Mouse (Mus musculus) limb, embryonic 15.5 days (tissue): ENCODE data around the gene Gm17409. TPM values are rescaled to one million over a fixed set of nuclear protein-coding genes. Genes with fewer than 3 reads are reported as not detected.

Experiments
- ATAC-seq: fragments of 200-750 bp; cut with Nextera tagmentation; 2 replicates; pipeline ENCODE4 v1.8.0; 2017; ENCODE audit warnings: low read depth, moderate TSS enrichment; ENCODE audit not compliant: insufficient number of reproducible peaks, low FRiP score, low TSS enrichment
- H3K27ac ChIP-seq: fragments of 300-500 bp; sonication (generic); 2 replicates; pipeline ENCODE4 v1.5.1; 2015; ENCODE audit warnings: moderate library complexity, mild to moderate bottlenecking, inconsistent platforms
- H3K27me3 ChIP-seq: fragments of 300-500 bp; sonication (generic); 2 replicates; pipeline ENCODE4 v1.6.1; 2015; ENCODE audit warnings: inconsistent platforms
- H3K36me3 ChIP-seq: fragments of 300-500 bp; sonication (generic); 2 replicates; pipeline ENCODE4 v1.6.1; 2015; ENCODE audit warnings: inconsistent platforms
- H3K4me1 ChIP-seq: fragments of 300-500 bp; sonication (generic); 2 replicates; pipeline ENCODE4 v1.6.1; 2015; ENCODE audit warnings: inconsistent platforms
- H3K4me2 ChIP-seq: fragments of 300-500 bp; sonication (generic); 2 replicates; pipeline ENCODE4 v1.6.1; 2015; ENCODE audit warnings: mild to moderate bottlenecking, inconsistent platforms
- H3K4me3 ChIP-seq: fragments of 300-500 bp; sonication (generic); 2 replicates; pipeline ENCODE4 v1.5.1; 2015; ENCODE audit warnings: mild to moderate bottlenecking, inconsistent platforms
- H3K9ac ChIP-seq: fragments of 300-500 bp; sonication (generic); 2 replicates; pipeline ENCODE4 v1.6.1; 2015; ENCODE audit warnings: inconsistent platforms
- H3K9me3 ChIP-seq: fragments of 300-500 bp; sonication (generic); 2 replicates; pipeline ENCODE4 v1.6.1; 2016; ENCODE audit warnings: inconsistent platforms
- WGBS: fragments of 180-500 bp; shearing (Covaris S2); methylation state at CpG from one replicate; pipeline ENCODE4 v1.1.7; 2015; 5-methylcytosine and 5-hydroxymethylcytosine counted together
- polyA plus RNA-seq: library from polyadenylated mRNA; unstranded; fragments of >200 nt; fragmentation: Nextera tagmentation; extraction: Ambion mirVana; gene quantifications from 2 replicates; pipeline ENCODE4 v1.2.1, GENCODE M21; 2015

Gm17409 gene
- polyA plus RNA-seq, 1 experiment from 2014 or later, result not detected

- Histone ChIP-seq H3K36me3 (no peaks in the 10 kb centered on the region), H3K27me3 (no peaks in the 10 kb centered on the region), H3K4me2 (no peak overlapping the region), H3K27ac (0 out of 2 replicates have a peak overlapping the region, but pooled peaks have one; percentile 17), H3K4me3 (no peak overlapping the region), H3K9me3 (no peaks in the 10 kb centered on the region), H3K9ac (no peak overlapping the region), H3K4me1 (peaks cover 39% of the 10 kb centered on the region)
- WGBS, result 27% methylated on average over 13 of the region's 14 CpGs
- ATAC-seq, result peak; percentile 33; the same call in 1 of the 2 replicates
Observed at GRCm38 (mm10) chr2:58486441-58487278, 16.7 kb downstream of the Gm17409 start.

DNA sequence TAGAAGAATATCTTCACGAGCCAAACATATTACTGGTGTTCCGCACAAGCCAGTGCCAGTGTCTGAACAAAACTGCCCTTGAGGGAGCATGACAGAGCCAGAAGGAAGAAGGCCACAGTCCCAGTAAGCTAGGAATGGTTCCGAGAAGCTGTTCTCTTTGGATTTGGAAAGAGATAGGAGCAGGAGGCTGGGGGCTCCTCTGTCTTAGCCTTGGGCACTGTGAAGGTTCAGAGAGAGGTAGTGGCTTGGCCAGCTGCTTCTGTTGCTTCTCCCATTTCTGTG, 17.3 kb downstream of the Gm17409 start:
- no peak for ATAC-seq
- no peak overlapping the region for H3K4me2 ChIP-seq
- no peaks in the 10 kb centered on the region for H3K27me3 ChIP-seq
- H3K36me3 ChIP-seq, result no peaks in the 10 kb centered on the region
- no peaks in the 10 kb centered on the region for H3K9me3 ChIP-seq
- 33% methylated on average over 3 of the region's 3 CpGs for WGBS
- no peak overlapping the region for H3K9ac ChIP-seq
- 0 out of 2 replicates have a peak overlapping the region, but pooled peaks have one; percentile 17 for H3K27ac ChIP-seq
- no peak overlapping the region for H3K4me3 ChIP-seq
- H3K4me1 ChIP-seq, result peaks cover 39% of the 10 kb centered on the region

DNA sequence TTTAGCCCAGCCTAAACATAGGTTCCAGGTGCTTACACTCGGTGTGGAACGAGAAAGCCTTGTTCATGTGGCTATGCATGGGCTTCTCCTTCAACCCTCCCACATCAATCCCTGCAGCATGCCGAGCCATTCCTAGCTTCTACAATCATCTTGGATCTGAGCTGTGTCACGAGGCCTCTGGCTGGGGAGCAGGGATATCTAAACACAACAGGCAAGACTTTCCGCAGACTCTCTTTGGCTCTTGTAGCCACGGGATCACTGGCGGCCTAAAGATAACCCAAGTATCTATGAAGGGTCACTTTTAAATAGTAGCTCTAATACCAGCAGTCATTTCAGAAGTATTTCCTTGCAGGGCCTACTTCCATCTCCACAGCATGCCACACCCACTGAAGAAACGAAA, 18.5 kb downstream of the Gm17409 start:
- no peak overlapping the region for H3K9ac ChIP-seq
- no peak overlapping the region for H3K4me3 ChIP-seq
- ATAC-seq, result no peak
- no peaks in the 10 kb centered on the region for H3K9me3 ChIP-seq
- H3K4me2 ChIP-seq, result no peak overlapping the region
- no peak overlapping the region for H3K27ac ChIP-seq
- no peaks in the 10 kb centered on the region for H3K36me3 ChIP-seq
- H3K27me3 ChIP-seq, result no peaks in the 10 kb centered on the region
- peaks cover 39% of the 10 kb centered on the region for H3K4me1 ChIP-seq
- 90% methylated on average over 8 of the region's 8 CpGs for WGBS

GRCm38 (mm10) chr2:58489275-58489674, 19.4 kb downstream of the Gm17409 start:
- no peaks in the 10 kb centered on the region for H3K36me3 ChIP-seq
- WGBS, result 86% methylated on average over 9 of the region's 9 CpGs
- no peaks in the 10 kb centered on the region for H3K27me3 ChIP-seq
- H3K4me3 ChIP-seq, result no peak overlapping the region
- H3K4me2 ChIP-seq, result no peak overlapping the region
- H3K27ac ChIP-seq, result no peak overlapping the region
- ATAC-seq, result no peak
- no peak overlapping the region for H3K9ac ChIP-seq
- H3K9me3 ChIP-seq, result no peaks in the 10 kb centered on the region
- H3K4me1 ChIP-seq, result peaks cover 34% of the 10 kb centered on the region

- no peak for ATAC-seq
- Histone ChIP-seq H3K9me3 (no peaks in the 10 kb centered on the region), H3K27me3 (no peaks in the 10 kb centered on the region), H3K4me1 (peaks cover 7% of the 10 kb centered on the region; the same call in 1 of the 2 replicates), H3K9ac (no peak overlapping the region), H3K27ac (no peak overlapping the region), H3K36me3 (no peaks in the 10 kb centered on the region), H3K4me3 (no peak overlapping the region), H3K4me2 (no peak overlapping the region)
- WGBS, result 80% methylated on average over 18 of the region's 18 CpGs
Observed at GRCm38 (mm10) chr2:58493685-58494635, 24.0 kb downstream of the Gm17409 start.

- WGBS, result 91% methylated on average over 3 of the region's 3 CpGs
- Histone ChIP-seq H3K9me3 (no peaks in the 10 kb centered on the region), H3K4me1 (peaks cover 7% of the 10 kb centered on the region; the same call in 1 of the 2 replicates), H3K9ac (no peak overlapping the region), H3K4me3 (no peak overlapping the region), H3K4me2 (no peak overlapping the region), H3K27me3 (no peaks in the 10 kb centered on the region), H3K27ac (no peak overlapping the region), H3K36me3 (no peaks in the 10 kb centered on the region)
- no peak for ATAC-seq
Observed at GRCm38 (mm10) chr2:58495271-58495670, 25.4 kb downstream of the Gm17409 start.

DNA sequence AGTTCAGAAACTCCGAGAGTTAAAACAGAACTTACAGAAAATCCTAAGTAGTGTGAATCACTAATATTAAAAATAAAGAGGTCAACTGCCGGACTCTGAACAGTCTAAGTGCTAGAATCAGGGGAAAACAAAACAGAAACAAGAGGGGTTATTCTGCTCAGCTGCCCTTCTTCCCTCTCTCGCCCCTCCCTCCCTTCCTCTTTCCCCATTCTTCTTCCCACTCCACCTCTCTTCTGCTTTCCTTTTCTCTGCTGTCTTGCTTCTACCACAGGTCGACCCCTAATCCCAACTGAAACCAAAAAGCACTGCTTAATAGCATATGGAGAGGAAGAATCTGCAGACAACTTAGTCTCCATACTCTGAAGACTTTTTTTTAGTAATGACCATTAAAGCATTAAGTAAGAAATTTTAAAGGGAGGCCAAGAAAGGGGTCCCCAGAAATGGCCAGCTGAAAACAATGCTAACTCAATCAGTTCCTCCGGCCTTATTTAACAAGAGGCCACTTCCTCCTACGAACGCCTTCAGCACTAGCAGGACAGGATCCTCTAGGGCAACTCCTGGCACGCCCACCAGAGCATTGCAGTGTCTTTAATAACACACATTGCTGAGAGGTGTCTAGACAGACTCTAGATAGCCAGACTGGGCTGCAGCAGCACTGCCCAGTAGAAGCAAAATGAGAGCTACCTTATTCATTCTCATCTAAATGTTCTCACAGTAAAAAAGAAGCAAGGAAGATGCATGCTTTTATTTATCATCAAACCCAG, 26.9 kb downstream of the Gm17409 start:
- no peak overlapping the region for H3K4me3 ChIP-seq
- 53% methylated on average over 8 of the region's 8 CpGs for WGBS
- peaks cover 7% of the 10 kb centered on the region; the same call in 1 of the 2 replicates for H3K4me1 ChIP-seq
- no peaks in the 10 kb centered on the region for H3K36me3 ChIP-seq
- H3K27ac ChIP-seq, result no peak overlapping the region
- H3K9me3 ChIP-seq, result no peaks in the 10 kb centered on the region
- H3K4me2 ChIP-seq, result no peak overlapping the region
- H3K9ac ChIP-seq, result no peak overlapping the region
- no peak for ATAC-seq
- no peaks in the 10 kb centered on the region for H3K27me3 ChIP-seq

GRCm38 (mm10) chr2:58505306-58506090, 35.6 kb downstream of the Gm17409 start:
- H3K27ac ChIP-seq, result no peak overlapping the region
- no peak overlapping the region for H3K9ac ChIP-seq
- no peak overlapping the region for H3K4me3 ChIP-seq
- no peaks in the 10 kb centered on the region for H3K9me3 ChIP-seq
- no peaks in the 10 kb centered on the region for H3K27me3 ChIP-seq
- H3K36me3 ChIP-seq, result no peaks in the 10 kb centered on the region
- ATAC-seq, result no peak
- WGBS, result 83% methylated on average over 9 of the region's 9 CpGs
- 0 out of 2 replicates have a peak, but pooled peaks cover 3% of the 10 kb centered on the region for H3K4me1 ChIP-seq
- H3K4me2 ChIP-seq, result no peak overlapping the region

GRCm38 (mm10) chr2:58510192-58510591, 40.3 kb downstream of the Gm17409 start:
- H3K9ac ChIP-seq, result no peak overlapping the region
- no peak for ATAC-seq
- no peak overlapping the region for H3K27ac ChIP-seq
- H3K4me3 ChIP-seq, result no peak overlapping the region
- H3K27me3 ChIP-seq, result no peaks in the 10 kb centered on the region
- H3K4me1 ChIP-seq, result peaks cover 14% of the 10 kb centered on the region; the same call in 1 of the 2 replicates
- H3K4me2 ChIP-seq, result no peak overlapping the region
- 68% methylated on average over 8 of the region's 8 CpGs for WGBS
- no peaks in the 10 kb centered on the region for H3K9me3 ChIP-seq
- H3K36me3 ChIP-seq, result 0 out of 2 replicates have a peak, but pooled peaks cover 4% of the 10 kb centered on the region

- no peaks in the 10 kb centered on the region for H3K27me3 ChIP-seq
- no peaks in the 10 kb centered on the region for H3K9me3 ChIP-seq
- no peak overlapping the region for H3K9ac ChIP-seq
- no peak overlapping the region for H3K27ac ChIP-seq
- H3K4me3 ChIP-seq, result no peak overlapping the region
- 71% methylated on average over 3 of the region's 3 CpGs for WGBS
- H3K4me2 ChIP-seq, result no peak overlapping the region
- H3K36me3 ChIP-seq, result 0 out of 2 replicates have a peak, but pooled peaks cover 4% of the 10 kb centered on the region
- no peak for ATAC-seq
- H3K4me1 ChIP-seq, result peaks cover 27% of the 10 kb centered on the region
Observed at GRCm38 (mm10) chr2:58513212-58513611, 43.3 kb downstream of the Gm17409 start.

GRCm38 (mm10) chr2:58514489-58514888, 44.6 kb downstream of the Gm17409 start:
- no peak overlapping the region for H3K4me2 ChIP-seq
- H3K36me3 ChIP-seq, result 0 out of 2 replicates have a peak, but pooled peaks cover 4% of the 10 kb centered on the region
- ATAC-seq, result no peak
- WGBS, result 91% methylated on average over 11 of the region's 11 CpGs
- H3K9ac ChIP-seq, result no peak overlapping the region
- peaks cover 27% of the 10 kb centered on the region for H3K4me1 ChIP-seq
- no peaks in the 10 kb centered on the region for H3K27me3 ChIP-seq
- no peak overlapping the region for H3K27ac ChIP-seq
- H3K4me3 ChIP-seq, result no peak overlapping the region
- no peaks in the 10 kb centered on the region for H3K9me3 ChIP-seq
